Mouse (Mus musculus) layer of hippocampus, adult 18-20 months (tissue): ENCODE measurements at regions not wholly inside any gene's neighbourhood (a gene's known extent, or its start where the extent isn't known, plus 50 kb on each side); places are given as distances from the start of the nearest gene placed in this dataset.

Source experiments
- DNase-seq, 2 experiments: peaks; one replicate each; pipeline ENCODE4 v3.0.0; 2022; ENCODE audit warnings: low spot score in 2 of 2

- DNase-seq, result no peak
Measured at GRCm38 (mm10) chr9:89532435-89532834, 90.5 kb downstream of the Minar1 start.

- no peak for DNase-seq
Measured at GRCm38 (mm10) chr9:89524137-89524536, 98.8 kb downstream of the Minar1 start.

DNA sequence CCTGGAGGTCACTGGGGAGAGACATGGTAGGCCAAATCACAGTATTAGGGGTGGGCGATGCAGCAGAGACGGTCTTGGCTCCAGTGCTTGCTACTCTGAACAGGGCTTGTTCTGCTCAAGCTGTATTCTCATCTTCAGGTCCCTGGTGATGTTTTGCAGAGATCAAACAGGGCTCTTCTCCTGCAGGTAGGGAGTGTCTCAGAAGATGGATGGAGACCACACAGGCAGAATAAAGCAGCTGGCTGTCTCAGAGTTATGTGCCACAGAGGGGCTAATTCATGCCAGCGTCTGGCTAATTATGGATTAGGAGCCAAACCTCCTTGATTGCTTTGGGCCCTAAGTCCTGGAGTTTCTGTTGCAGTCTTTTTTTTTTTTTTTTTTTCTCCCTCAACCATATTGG lies 99.2 kb downstream of the Minar1 start:
- no peak for DNase-seq

DNA sequence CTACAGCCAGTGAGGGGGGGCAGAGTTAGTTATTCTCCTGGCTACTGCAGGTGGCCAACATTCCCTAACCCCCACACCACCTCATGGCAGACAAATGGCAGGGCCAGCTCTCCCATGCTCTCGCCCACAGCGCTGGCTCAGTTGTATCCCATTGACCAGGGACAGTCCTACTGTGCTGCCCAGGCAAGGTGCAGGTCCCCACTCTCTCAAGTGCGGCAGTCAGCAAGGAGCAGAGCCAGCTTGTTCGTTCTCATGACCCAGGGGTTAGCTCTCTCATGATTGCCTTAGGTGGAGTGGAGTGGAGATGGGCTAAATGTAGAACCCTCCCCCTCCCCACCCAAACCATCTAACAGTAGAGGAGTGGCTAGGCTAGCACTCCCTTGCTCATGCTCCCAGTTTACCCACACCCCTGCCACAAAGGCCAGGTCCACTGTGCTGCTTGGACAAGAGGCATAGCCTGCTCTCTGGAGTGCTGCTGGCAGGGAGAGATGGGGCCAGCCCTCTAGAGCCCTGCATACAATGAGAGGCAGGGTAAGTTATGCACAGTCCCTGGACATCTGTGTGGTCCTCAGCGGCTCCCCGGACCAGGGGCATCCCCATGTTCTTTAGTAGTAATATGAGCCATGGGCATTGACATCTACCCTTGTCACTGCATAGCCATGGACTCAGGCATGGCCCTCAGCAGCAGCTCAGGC lies 114.4 kb downstream of the Minar1 start:
- no peak for DNase-seq

- no peak for DNase-seq
Measured at GRCm38 (mm10) chr9:89502083-89502482, 120.8 kb downstream of the Minar1 start.

DNA sequence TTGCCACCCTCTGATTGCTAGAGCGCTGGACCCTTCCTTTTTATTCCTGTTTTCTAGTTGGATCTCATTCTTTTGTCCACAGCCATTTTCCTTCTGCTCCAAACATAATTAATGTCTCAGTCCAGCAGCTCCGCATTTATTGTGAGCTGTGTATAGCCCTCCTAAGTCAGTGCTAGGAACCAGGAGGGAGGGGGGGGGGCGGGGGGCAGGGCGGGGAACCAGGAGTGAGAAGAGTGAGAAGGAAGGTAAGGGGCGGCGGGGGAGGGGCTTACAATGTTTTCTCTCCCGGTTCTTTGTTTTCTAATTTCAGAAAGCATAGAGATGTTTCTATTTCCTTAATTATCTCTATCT lies 125.6 kb downstream of the Minar1 start:
- no peak for DNase-seq

DNA sequence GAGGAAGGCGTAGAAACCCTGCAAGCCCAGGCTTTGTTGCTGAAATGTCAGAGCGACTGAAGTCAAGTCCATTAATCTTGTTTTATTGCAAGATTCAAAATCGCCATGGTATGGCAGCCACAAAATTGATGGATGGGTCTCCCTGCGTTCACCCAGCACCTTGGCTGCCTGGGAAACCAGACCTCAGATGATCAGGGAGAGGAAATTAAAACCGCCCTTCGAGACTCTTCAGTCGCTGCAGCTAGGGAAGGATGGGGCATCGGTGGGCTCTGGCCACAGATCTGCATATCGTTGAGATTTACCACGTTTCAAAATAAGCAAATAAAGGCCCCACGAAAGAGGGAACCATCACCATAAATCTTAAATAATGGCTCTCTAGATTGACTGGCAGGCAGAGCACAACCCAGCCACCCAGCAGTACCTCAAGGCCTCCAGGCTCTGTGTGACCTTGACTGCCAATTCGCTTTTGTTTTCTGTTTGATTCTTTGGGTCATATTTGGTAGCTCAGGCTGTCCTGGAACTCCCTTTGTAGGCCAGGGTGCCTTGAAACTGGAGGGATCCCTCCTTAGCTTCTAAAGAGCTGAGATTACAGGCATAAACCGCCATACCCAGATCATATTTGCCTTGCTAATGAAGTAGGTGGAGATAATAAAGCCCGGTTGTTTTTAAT lies 126.1 kb downstream of the Minar1 start:
- DNase-seq, result no peak

DNA sequence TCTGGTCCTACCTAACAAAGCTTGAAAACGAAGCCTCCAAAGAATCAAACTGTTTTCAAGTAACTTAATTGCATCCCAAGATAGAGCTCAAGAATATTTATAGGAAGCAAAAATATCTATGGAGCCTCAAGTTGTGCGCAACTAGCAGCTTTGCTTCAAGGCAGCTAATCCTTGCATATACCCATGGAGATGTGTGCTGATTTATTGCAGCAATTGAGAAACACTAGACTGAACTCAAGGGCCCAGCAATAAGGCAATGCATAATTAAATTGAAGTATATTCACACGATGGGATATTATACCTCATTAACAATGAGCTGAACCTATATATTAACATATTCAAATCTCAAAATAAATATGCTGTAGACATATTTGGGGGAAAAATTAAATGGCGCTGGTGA lies 135.3 kb downstream of the Minar1 start:
- DNase-seq, result no peak

DNA sequence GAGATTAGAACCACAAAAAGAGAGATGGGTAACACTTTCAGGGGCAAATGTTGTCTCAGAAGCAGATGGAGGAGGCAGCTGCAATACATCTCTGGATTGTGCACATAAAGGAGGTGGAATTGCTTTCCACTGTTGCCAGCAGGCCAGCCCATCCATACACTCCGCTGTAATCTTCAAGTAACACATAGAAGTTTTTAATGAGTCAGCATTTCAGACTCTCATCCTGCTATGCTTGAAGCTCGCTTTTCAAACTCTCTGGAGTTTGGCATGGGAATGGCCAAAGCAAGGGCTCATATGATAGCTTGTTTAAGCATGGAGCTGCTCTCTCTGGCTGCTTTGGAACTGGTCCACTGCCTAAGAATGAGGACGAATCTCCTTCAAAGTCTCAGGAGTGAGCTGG lies 143.5 kb downstream of the Minar1 start:
- no peak for DNase-seq

DNA sequence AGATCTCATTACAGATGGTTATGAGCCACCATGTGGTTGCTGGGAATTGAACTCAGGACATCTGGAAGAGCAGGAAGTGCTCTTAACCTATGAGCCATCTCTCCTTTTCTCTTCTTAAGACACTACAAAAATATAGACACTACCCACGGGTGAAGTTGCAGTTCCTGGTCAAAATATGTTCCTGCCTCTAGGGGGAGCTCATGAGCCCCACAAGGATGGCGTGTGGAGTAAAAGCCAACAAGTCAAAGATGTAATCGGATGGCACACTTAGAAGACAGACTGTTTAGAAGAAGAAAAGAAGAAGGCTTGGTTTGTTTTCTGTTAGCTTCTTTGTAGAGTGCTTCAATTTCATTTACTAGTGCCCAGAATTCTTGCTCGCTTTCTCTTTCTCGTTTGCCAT lies 161.7 kb downstream of the Minar1 start:
- DNase-seq, result peak; percentile 11 to 72

DNA sequence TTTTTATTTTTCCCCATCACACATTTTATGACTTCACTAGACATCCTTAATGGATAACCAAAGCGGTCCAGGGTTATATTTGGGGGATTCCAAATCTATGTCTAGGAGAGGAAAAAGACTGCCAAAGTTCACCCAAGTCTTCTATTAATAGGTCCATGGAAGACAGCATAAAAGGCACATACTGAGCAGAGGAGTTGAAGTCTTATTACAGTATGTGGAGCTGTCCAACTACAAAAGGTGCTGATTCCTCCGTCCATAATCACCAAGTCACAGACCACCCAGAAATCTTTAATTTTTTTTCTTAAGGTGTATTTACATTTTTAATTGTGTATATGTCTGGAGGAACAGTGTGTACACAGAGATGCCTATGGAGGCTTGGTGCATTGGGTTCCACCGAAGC lies 166.3 kb downstream of the Minar1 start:
- DNase-seq, result no peak

DNA sequence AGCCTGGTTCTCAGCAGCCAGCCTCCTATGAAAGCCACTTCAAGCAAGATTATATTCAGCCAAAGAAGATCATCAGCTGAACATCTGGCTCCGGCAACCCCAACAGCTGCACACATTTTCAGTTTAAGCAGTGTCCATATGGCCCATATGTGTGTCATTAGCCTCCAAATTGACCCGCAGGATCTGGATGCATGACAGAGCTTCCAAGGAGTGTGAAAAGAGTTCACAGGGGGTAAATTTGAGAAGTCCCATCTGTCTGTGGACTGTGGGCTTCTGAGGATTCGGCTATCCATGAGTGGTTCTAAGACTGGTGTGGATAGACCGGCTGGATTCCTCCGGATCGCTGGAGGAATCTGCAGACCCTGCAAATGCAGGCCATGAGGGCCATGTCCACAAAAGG lies 173.3 kb downstream of the Minar1 start:
- DNase-seq, result no peak
